Mouse (Mus musculus) kidney, embryonic 15.5 days (tissue): Measurements from ENCODE around the gene Cfap61. TPM values are rescaled to one million over a fixed set of nuclear protein-coding genes. Genes with fewer than 3 reads are reported as not detected.

Experiments used
- ATAC-seq: fragments of 200-750 bp; cut with Nextera tagmentation; replicated peaks from 2 replicates; pipeline ENCODE4 v1.8.0; 2017; ENCODE audit warnings: moderate TSS enrichment; ENCODE audit not compliant: low FRiP score
- H3K27ac ChIP-seq: fragments of 300-500 bp; sonication (generic); 2 replicates; pipeline ENCODE4 v1.5.1; 2015; ENCODE audit warnings: mild to moderate bottlenecking, inconsistent platforms
- H3K27me3 ChIP-seq: fragments of 300-500 bp; sonication (generic); 2 replicates; pipeline ENCODE4 v1.6.1; 2015; ENCODE audit warnings: inconsistent platforms
- H3K36me3 ChIP-seq: fragments of 300-500 bp; sonication (generic); 2 replicates; pipeline ENCODE4 v1.6.1; 2015; ENCODE audit warnings: inconsistent platforms
- H3K4me1 ChIP-seq: fragments of 300-500 bp; sonication (generic); 2 replicates; pipeline ENCODE4 v1.6.1; 2015; ENCODE audit warnings: inconsistent platforms
- H3K4me2 ChIP-seq: fragments of 300-500 bp; sonication (generic); 2 replicates; pipeline ENCODE4 v1.6.1; 2015; ENCODE audit warnings: moderate library complexity, mild to moderate bottlenecking, inconsistent platforms
- H3K4me3 ChIP-seq: fragments of 300-500 bp; sonication (generic); replicated peaks from 2 replicates; pipeline ENCODE4 v1.5.1; 2015; ENCODE audit warnings: mild to moderate bottlenecking, inconsistent platforms
- H3K9ac ChIP-seq: fragments of 300-500 bp; sonication (generic); 2 replicates; pipeline ENCODE4 v1.6.1; 2015; ENCODE audit warnings: mild to moderate bottlenecking, inconsistent platforms
- H3K9me3 ChIP-seq: fragments of 300-500 bp; sonication (generic); replicated peaks from 2 replicates; pipeline ENCODE4 v1.6.1; 2016; ENCODE audit warnings: inconsistent platforms
- WGBS: fragments of 180-500 bp; shearing (Covaris S2); methylation state at CpG from one replicate; pipeline ENCODE4 v1.1.7; 2015; ENCODE audit warnings: mixed read lengths; 5-methylcytosine and 5-hydroxymethylcytosine counted together
- polyA plus RNA-seq: library from polyadenylated mRNA; unstranded; fragments of >200 nt; fragmentation: Nextera tagmentation; extraction: Ambion mirVana; gene quantifications from 2 replicates; pipeline ENCODE4 v1.2.1, GENCODE M21; 2015

The Cfap61 gene
- polyA plus RNA-seq, 1 experiment from 2014 or later = 3.1 TPM

DNA sequence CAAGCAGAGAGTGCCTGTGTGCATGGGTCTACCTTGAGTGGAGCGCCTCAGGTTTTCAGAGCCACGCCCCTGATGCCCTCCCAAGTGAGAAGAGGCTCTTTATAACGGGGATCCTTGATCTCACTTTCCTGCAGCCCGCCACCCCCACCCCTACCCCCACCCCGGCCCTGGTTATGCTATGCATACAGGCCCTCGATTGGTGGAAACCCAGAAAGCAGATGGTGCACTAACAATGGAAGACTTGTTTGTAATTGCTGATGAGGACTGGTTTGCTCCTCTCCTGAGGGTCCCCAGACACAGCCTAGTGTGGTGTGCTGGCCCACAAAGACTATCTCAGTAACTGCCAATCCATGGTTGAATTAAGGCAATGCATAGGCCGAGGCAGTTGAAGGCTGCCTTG lies 314.4 kb downstream of the Cfap61 start:
- Histone ChIP-seq H3K4me3 (no peak overlapping the region), H3K27me3 (no peaks in the 10 kb centered on the region), H3K9me3 (no peaks in the 10 kb centered on the region), H3K36me3 (no peaks in the 10 kb centered on the region), H3K4me2 (no peak overlapping the region), H3K27ac (no peak overlapping the region), H3K4me1 (0 out of 2 replicates have a peak, but pooled peaks cover 6% of the 10 kb centered on the region), H3K9ac (no peak overlapping the region)
- 82% methylated on average over 7 of the region's 7 CpGs for WGBS
- ATAC-seq = no peak

DNA sequence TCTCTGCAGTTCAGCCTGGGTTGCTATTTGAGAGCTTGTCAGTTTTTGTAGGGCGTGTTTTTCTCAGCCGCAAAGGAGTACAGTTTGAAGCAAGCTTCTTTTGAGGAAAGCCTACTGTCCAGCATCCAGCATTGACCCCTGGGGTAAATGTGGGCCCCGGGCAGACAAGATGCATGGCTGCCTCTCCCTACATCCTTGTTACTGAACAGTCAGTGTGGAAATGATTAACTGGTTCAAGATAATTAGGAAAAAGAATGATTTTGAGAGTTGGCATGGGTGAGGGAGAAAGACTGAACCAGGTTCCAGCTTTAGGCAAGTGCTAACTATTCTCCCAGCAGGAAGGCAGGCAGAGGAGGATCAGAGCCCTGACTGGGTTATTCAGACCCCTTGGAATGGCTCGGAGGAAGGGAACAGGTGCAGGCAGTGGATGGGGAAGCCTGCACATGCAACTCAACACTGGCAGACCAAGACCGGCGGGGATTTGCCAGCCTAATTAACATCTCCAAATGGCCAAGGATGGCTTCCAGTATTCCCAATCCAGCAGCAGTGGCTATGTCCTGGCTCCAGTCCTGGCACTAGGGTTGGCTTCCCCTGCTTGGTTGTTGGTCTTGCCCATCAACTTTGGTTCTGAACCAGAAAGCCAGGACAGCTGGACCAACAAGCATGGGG lies 315.8 kb downstream of the Cfap61 start:
- Histone ChIP-seq H3K27ac (no peak overlapping the region), H3K9ac (no peak overlapping the region), H3K27me3 (no peaks in the 10 kb centered on the region), H3K9me3 (no peaks in the 10 kb centered on the region), H3K4me1 (0 out of 2 replicates have a peak, but pooled peaks cover 6% of the 10 kb centered on the region), H3K4me3 (no peak overlapping the region), H3K4me2 (no peak overlapping the region), H3K36me3 (no peaks in the 10 kb centered on the region)
- ATAC-seq = 0 out of 2 replicates have a peak, but pooled peaks have one; percentile 47
- WGBS = 69% methylated on average over 6 of the region's 6 CpGs

DNA sequence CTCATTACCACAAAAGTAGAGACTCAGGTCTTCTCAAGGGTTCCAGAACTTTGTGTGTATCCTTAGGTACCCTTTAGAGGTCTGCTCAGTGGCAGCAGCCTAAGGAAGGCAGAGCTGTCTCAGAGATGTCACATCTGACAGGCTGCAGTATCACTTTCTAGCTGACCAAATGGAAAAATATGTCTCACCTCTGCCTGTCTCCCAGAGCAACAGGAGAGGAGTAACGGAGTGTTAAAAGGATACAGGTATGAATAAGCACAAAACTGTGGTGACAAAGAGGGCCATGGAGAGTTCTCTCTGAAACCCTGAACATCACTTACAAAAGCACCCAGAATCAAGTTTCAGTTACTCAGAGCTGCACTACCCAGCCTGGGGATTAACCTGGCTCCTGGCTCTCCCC lies 319.8 kb downstream of the Cfap61 start:
- H3K27ac ChIP-seq = no peak overlapping the region
- peaks cover 3% of the 10 kb centered on the region; the same call in 1 of the 2 replicates for H3K4me1 ChIP-seq
- H3K36me3 ChIP-seq = no peaks in the 10 kb centered on the region
- WGBS = 91% methylated on average over 1 of the region's 1 CpGs
- H3K27me3 ChIP-seq = no peaks in the 10 kb centered on the region
- no peak overlapping the region for H3K4me2 ChIP-seq
- no peak overlapping the region for H3K4me3 ChIP-seq
- ATAC-seq = no peak
- H3K9me3 ChIP-seq = no peaks in the 10 kb centered on the region
- no peak overlapping the region for H3K9ac ChIP-seq

DNA sequence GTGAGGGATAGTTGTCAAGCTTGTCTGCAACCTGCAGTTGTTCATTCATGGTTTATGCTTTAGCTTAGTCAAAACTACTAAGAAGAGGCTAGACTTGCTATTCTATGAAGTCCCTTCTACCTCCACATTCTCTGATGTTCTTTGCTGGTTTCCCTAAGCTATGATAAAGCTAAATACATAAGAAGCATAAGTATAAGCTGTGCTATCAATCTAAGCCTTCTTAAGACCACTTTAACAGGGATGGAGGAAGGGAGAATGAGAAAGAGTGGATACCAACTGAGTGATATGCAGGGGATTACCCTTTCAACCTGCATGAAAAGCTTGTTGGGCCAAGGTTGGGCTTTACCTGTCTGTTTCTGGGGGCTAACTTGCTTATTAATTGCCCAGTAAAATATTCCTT lies 321.1 kb downstream of the Cfap61 start:
- H3K27ac ChIP-seq = no peak overlapping the region
- no peak overlapping the region for H3K9ac ChIP-seq
- no peaks in the 10 kb centered on the region for H3K27me3 ChIP-seq
- no peak for ATAC-seq
- H3K4me2 ChIP-seq = no peak overlapping the region
- H3K4me3 ChIP-seq = no peak overlapping the region
- H3K9me3 ChIP-seq = no peaks in the 10 kb centered on the region
- peaks cover 3% of the 10 kb centered on the region; the same call in 1 of the 2 replicates for H3K4me1 ChIP-seq
- H3K36me3 ChIP-seq = no peaks in the 10 kb centered on the region

DNA sequence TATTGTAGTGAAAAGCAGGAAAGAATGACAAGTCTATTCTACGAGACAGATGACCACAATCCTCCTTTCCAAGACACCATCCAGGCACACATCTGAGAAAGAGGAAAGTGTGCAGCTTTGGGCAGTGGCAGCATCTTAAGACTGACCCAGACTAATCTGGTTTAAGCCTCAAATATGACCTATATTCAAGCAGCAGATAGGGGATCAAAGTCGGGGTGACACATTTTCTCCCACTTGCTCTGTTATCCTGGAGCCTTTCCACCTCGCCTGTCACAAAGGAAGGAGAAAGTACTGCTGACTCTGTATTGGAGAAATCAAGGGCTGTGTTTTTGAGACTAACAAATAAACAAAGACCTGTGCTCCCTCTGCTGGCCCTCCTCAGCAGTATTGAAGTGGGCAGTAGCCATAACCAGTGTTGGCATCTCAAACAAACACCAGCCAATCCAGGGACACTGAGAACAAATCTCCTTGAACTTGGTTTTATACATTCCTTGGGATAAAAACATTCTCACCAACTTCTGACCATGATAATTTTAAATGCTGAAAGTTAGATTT lies 321.8 kb downstream of the Cfap61 start:
- Histone ChIP-seq H3K4me3 (no peak overlapping the region), H3K4me1 (peaks cover 3% of the 10 kb centered on the region; the same call in 1 of the 2 replicates), H3K27me3 (no peaks in the 10 kb centered on the region), H3K27ac (no peak overlapping the region), H3K4me2 (no peak overlapping the region), H3K9me3 (no peaks in the 10 kb centered on the region), H3K9ac (no peak overlapping the region), H3K36me3 (no peaks in the 10 kb centered on the region)
- WGBS = 70% methylated on average over 3 of the region's 3 CpGs
- no peak for ATAC-seq

DNA sequence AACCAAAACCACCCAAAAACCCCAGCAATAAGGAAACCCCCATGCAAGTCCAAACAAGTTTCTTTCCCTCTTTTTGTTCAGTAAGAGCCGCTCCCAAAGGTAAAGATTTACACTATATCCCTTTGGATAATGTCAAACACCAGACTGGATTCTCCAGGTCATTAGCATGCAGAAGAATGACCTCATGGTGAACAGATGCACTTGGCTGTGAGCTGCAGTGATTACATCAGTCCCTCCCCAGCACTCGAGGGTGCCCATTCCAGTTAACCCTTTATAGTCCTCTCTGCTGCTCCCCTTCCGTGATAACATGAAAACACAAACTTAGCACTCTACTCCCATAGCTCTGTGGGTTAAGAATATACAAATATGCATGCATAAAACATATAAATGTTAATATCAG lies 322.5 kb downstream of the Cfap61 start:
- Histone ChIP-seq H3K9ac (no peak overlapping the region), H3K4me1 (peaks cover 3% of the 10 kb centered on the region; the same call in 1 of the 2 replicates), H3K4me3 (no peak overlapping the region), H3K4me2 (no peak overlapping the region), H3K27me3 (no peaks in the 10 kb centered on the region), H3K9me3 (no peaks in the 10 kb centered on the region), H3K27ac (no peak overlapping the region), H3K36me3 (no peaks in the 10 kb centered on the region)
- ATAC-seq = no peak
- WGBS = 49% methylated on average over 3 of the region's 3 CpGs

DNA sequence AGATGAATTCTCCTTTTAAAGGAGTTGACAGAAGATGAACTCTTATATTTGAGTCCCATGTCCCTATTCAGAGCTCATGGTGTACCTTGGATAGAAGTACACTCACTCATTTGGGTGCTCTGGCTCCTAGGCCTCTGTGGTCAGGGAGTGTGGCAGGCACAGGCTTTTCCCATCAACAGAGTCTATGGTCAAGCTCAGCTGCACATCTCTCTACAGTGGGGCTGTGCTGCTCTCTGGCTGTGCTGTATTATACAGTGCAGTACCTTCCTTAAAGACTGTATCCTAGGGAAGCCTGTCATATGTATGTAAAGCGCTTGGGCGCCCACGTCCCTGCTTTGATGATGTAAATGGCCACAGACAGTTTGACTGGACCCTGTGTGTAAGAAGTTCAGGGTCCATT lies 323.0 kb downstream of the Cfap61 start:
- Histone ChIP-seq H3K9ac (no peak overlapping the region), H3K27ac (no peak overlapping the region), H3K4me3 (no peak overlapping the region), H3K4me1 (peaks cover 3% of the 10 kb centered on the region; the same call in 1 of the 2 replicates), H3K36me3 (no peaks in the 10 kb centered on the region), H3K9me3 (no peaks in the 10 kb centered on the region), H3K27me3 (no peaks in the 10 kb centered on the region), H3K4me2 (no peak overlapping the region)
- ATAC-seq = no peak; the same call in 1 of the 2 replicates
- WGBS = 83% methylated on average over 3 of the region's 3 CpGs

DNA sequence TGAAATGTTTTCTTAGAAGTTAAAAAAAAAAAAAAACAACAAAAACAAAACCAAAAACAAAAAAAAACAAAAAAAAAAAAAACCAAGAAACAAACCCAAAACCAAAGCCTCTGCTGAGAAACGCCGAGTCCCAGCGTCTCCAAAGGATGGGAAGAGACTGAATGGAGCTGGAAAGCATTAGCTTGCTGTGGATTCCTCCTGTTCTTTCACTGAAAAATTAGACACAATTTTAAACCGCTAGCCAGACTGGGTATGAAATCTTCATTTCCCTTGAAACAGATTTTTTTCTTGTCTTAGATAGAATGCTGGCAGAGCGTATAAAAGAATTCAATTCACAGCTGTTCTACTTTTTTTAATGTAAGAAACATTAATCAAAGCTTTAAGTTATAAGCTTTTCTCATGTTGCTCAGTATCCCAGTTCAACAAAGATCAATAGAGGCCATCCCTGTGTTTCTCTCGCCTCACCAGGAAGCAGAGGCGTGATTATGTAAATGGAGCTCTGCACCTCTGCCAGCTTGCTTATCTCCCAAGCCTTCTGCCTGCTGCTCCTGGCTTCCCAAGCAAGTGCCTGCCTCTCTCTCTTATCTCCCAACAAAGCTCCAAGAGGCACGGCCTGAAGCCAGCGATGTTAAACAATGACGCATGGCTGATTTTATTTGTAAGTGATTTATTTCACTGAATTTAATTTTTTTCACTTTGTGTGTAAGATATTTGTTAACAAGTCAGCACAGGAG lies 324.3 kb downstream of the Cfap61 start:
- Histone ChIP-seq H3K4me2 (no peak overlapping the region), H3K4me1 (peaks cover 3% of the 10 kb centered on the region; the same call in 1 of the 2 replicates), H3K4me3 (no peak overlapping the region), H3K9ac (no peak overlapping the region), H3K27me3 (no peaks in the 10 kb centered on the region), H3K9me3 (no peaks in the 10 kb centered on the region), H3K27ac (no peak overlapping the region), H3K36me3 (no peaks in the 10 kb centered on the region)
- 53% methylated on average over 10 of the region's 10 CpGs for WGBS
- ATAC-seq = no peak

DNA sequence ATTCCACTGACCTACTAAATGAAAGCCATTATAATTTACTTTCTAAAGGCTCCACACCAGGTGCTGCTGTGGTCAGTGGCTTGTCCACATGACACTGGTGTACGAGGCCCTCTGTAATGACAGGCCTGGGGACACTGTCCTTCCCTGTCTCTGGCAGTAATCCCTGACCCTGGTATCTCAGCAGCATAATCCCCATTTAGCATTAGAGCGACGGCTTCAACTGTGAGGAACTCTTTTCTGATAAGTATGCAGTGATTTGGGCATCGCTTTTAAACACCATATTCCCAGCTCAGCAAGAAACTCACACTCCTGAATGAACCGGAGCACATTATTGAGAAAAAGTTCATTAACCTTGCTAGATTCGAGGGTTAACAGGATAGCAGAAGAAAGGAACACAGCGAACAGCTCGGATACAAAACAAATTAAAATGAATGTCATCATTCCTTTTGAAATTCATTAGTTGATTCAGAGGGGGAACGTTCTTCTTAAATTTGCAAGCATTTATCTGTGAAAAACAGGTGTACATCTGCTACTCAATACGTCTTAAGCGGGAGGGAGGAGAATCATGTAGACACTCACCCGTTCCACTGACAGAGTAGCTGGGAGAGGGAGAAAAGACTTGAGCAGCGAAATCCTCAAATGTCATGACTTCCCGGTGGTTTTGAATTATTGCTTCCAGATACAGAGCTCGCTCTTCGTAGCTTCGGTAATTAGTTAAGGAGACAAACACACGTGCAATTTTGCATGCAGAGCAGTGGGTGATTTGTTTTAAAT lies 325.4 kb downstream of the Cfap61 start:
- H3K4me1 ChIP-seq = peaks cover 3% of the 10 kb centered on the region; the same call in 1 of the 2 replicates
- H3K4me3 ChIP-seq = no peak overlapping the region
- H3K4me2 ChIP-seq = no peak overlapping the region
- ATAC-seq = no peak
- H3K9ac ChIP-seq = no peak overlapping the region
- WGBS = 51% methylated on average over 18 of the region's 18 CpGs
- no peaks in the 10 kb centered on the region for H3K9me3 ChIP-seq
- H3K27me3 ChIP-seq = no peaks in the 10 kb centered on the region
- H3K27ac ChIP-seq = no peak overlapping the region
- no peaks in the 10 kb centered on the region for H3K36me3 ChIP-seq

DNA sequence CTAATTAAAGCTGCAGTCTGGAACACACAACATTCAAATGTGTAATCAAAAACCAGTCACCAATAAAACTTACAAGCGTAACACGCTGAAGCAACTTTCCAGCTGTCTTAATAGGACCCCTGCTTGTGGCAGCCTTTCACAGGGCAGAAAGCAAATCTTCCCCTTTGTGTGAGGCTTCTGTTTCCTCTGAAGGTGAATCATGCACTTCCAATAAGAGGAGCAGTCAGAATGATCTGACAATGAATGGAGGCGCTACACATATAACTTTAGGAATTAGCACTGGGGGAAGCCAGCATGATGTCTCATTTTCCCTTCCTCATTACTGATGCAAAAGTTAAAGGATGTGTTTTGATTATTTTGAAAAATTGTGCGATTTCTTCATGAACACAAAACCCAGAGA lies 326.6 kb downstream of the Cfap61 start:
- 61% methylated on average over 4 of the region's 4 CpGs for WGBS

DNA sequence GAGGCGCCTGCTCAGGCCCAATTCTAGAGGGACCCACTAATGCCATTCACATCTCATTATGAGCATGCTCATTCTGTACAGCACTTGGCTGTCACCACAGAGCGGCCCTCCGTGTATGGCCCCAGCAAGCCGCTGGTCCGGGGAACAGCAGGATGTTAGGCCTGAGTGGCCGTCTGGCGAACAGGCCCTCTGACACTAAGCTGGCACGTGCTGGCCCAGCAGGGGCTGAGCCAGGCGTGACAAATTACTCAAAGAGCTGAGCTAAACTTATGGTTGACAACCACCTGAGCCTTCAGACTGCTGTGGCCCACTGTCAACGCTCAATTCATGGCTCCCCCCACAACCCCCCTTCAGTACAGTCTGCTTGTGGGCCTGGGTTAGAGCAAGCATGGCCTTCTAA lies 327.6 kb downstream of the Cfap61 start:
- peak; percentile 88 for ATAC-seq
- no peaks in the 10 kb centered on the region for H3K9me3 ChIP-seq
- H3K4me1 ChIP-seq = peaks cover 3% of the 10 kb centered on the region; the same call in 1 of the 2 replicates
- H3K9ac ChIP-seq = no peak overlapping the region
- no peak overlapping the region for H3K4me2 ChIP-seq
- no peaks in the 10 kb centered on the region for H3K27me3 ChIP-seq
- WGBS = 27% methylated on average over 10 of the region's 10 CpGs
- H3K4me3 ChIP-seq = no peak overlapping the region
- H3K27ac ChIP-seq = no peak overlapping the region
- H3K36me3 ChIP-seq = no peaks in the 10 kb centered on the region

More for the DNA sequence above, 326.6 kb downstream of the Cfap61 start:
- Histone ChIP-seq H3K36me3 (no peaks in the 10 kb centered on the region), H3K4me1 (peaks cover 3% of the 10 kb centered on the region; the same call in 1 of the 2 replicates), H3K27ac (no peak overlapping the region), H3K4me3 (no peak overlapping the region), H3K9me3 (no peaks in the 10 kb centered on the region), H3K27me3 (no peaks in the 10 kb centered on the region), H3K9ac (no peak overlapping the region), H3K4me2 (no peak overlapping the region)
- ATAC-seq = 0 out of 2 replicates have a peak, but pooled peaks have one; percentile 12
